Mouse (Mus musculus): ENCODE measurements at regions not wholly inside any gene's neighbourhood (a gene's known extent, or its start where the extent isn't known, plus 50 kb on each side); places are given as distances from the start of the nearest gene placed in this dataset.

DNA sequence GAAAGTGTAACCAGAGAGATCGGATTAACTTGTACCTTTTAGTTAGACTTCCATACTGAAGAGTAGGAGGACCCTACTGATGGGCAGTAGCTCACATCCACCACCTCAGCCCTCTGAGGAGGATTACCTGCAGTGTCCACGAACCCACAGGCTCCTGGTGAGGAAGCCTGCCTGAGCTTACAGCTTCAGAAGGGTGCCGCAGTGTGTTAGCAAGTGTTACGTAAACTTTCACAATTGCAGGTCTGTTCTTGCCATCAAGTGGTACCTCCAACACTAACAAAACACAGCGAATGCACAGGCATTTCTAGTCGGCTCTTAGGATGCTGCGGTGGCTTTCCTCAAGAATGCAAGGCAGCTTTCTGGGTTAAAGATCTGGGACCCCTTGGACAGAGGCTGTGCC, 192.4 kb upstream of the Mkln1 start:
- TF ChIP-seq CTCF (IDR thresholded peaks at IDR 0.05; ENCODE audit: control insufficient read depth, insufficient read depth, insufficient replicate concordance, low read depth, low read length): no peak
- no peak for TF ChIP-seq POLR2A (IDR thresholded peaks at IDR 0.05; ENCODE audit: control insufficient read depth, low read depth, low read length)
